Mouse (Mus musculus): ENCODE data around the gene Fgd6. TPM values are rescaled to one million over a fixed set of nuclear protein-coding genes. Genes with fewer than 3 reads are reported as not detected.
A peak's percentile ranks its signal among the peaks of the same experiment; 100 is the strongest.

Gene Fgd6
- total and polyA plus RNA-seq, 3 experiments = 1.2 to 2.8 TPM; not detected in 1

GRCm38 (mm10) chr10:94087367-94088077 is 51.7 kb downstream of the Fgd6 start:
- Histone ChIP-seq H3K27ac (ENCODE audit: control insufficient read depth, low read depth, low read length) (no peak overlapping the region), H3K4me1 (ENCODE audit: control insufficient read depth in 1 of 2, insufficient read depth in 2 of 2, low read length in 2 of 2) (peaks cover 2 to 5% of the 10 kb centered on the region in 2 experiments), H3K79me2 (ENCODE audit: control insufficient read depth, insufficient read depth, low read length, poor library complexity) (no peaks in the 10 kb centered on the region), H3K4me3 (ENCODE audit: control insufficient read depth in 1 of 2, insufficient read depth in 1 of 2, low read depth in 2 of 2, low read length in 2 of 2) (no peak overlapping the region), H3K27me3 (ENCODE audit: control insufficient read depth in 1 of 2, insufficient read depth in 2 of 2, low read length in 2 of 2) (no peaks in the 10 kb centered on the region), H3K9ac (ENCODE audit: control insufficient read depth, low read depth, low read length, poor library complexity, severe bottlenecking) (no peak overlapping the region), H3K9me3 (replicated peaks; ENCODE audit: insufficient read depth, low read length) (no peaks in the 10 kb centered on the region), H3K36me3 (ENCODE audit: control insufficient read depth in 1 of 2, insufficient read depth in 2 of 2, low read length in 2 of 2) (peaks cover 0 to 4% of the 10 kb centered on the region in 2 experiments; a peak in 3 of 4 replicates)
- TF ChIP-seq RAD21 (IDR thresholded peaks at IDR 0.05; ENCODE audit: low read depth, low read length) = no peak
- TF ChIP-seq ZKSCAN1 (IDR thresholded peaks at IDR 0.05; ENCODE audit: low read depth, low read length) = no peak
- TF ChIP-seq TBP (IDR thresholded peaks at IDR 0.05; ENCODE audit: low read depth, low read length) = no peak
- no peak for TF ChIP-seq TAL1 (IDR thresholded peaks at IDR 0.05; ENCODE audit: low read length)
- TF ChIP-seq GATA1 (IDR thresholded peaks at IDR 0.05; ENCODE audit: low read depth, low read length) = no peak
- TF ChIP-seq SIN3A (IDR thresholded peaks at IDR 0.05; ENCODE audit: low read length) = no peak
- TF ChIP-seq MYB (IDR thresholded peaks at IDR 0.05; ENCODE audit: low read depth, low read length) = no peak
- TF ChIP-seq USF2 (IDR thresholded peaks at IDR 0.05; ENCODE audit: borderline replicate concordance in 1 of 2, insufficient read depth in 1 of 2, low read depth in 1 of 2, low read length in 2 of 2) = no peak
- no peak for TF ChIP-seq UBTF (IDR thresholded peaks at IDR 0.05; ENCODE audit: borderline replicate concordance, insufficient read depth, low read depth, low read length)
- no peak for TF ChIP-seq GABPA (IDR thresholded peaks at IDR 0.05; ENCODE audit: low read depth, low read length)
- no peak for TF ChIP-seq ZNF384 (IDR thresholded peaks at IDR 0.05; ENCODE audit: low read depth, low read length)
- no peak for TF ChIP-seq E2F4 (IDR thresholded peaks at IDR 0.05; ENCODE audit: borderline replicate concordance, low read depth, low read length)
- no peak for DNase-seq (ENCODE audit: low read depth, low spot score)

- H3K9ac ChIP-seq (ENCODE audit: control insufficient read depth, low read depth, low read length, poor library complexity, severe bottlenecking) = no peak overlapping the region
- H3K27ac ChIP-seq (ENCODE audit: control insufficient read depth, low read depth, low read length) = no peak overlapping the region
- H3K27me3 ChIP-seq (ENCODE audit: control insufficient read depth in 1 of 2, insufficient read depth in 2 of 2, low read length in 2 of 2) = no peaks in the 10 kb centered on the region
- H3K36me3 ChIP-seq (ENCODE audit: control insufficient read depth in 1 of 2, insufficient read depth in 2 of 2, low read length in 2 of 2) = no peaks in the 10 kb centered on the region; a peak in 1 of 4 replicates
- DNase-seq (ENCODE audit: low read depth, low spot score) = no peak
- peak; percentile 51 for TF ChIP-seq USF1 (IDR thresholded peaks at IDR 0.05; ENCODE audit: low read depth, low read length)
- no peak for TF ChIP-seq RCOR1 (IDR thresholded peaks at IDR 0.05; ENCODE audit: low read depth, low read length)
- H3K4me3 ChIP-seq (ENCODE audit: control insufficient read depth in 1 of 2, insufficient read depth in 1 of 2, low read depth in 2 of 2, low read length in 2 of 2) = no peak overlapping the region
- H3K9me3 ChIP-seq (replicated peaks; ENCODE audit: insufficient read depth, low read length) = no peaks in the 10 kb centered on the region
- H3K79me2 ChIP-seq (ENCODE audit: control insufficient read depth, insufficient read depth, low read length, poor library complexity) = no peaks in the 10 kb centered on the region
- no peaks in the 10 kb centered on the region for H3K4me1 ChIP-seq (ENCODE audit: control insufficient read depth in 1 of 2, insufficient read depth in 2 of 2, low read length in 2 of 2)
Observed at GRCm38 (mm10) chr10:94090032-94090431, 54.2 kb downstream of the Fgd6 start.

Data from MEL (cell line).